Mouse (Mus musculus) frontal cortex, postnatal 14 days (tissue): ENCODE measurements at regions not wholly inside any gene's neighbourhood (a gene's known extent, or its start where the extent isn't known, plus 50 kb on each side); places are given as distances from the start of the nearest gene placed in this dataset.

Experiments
- DNase-seq, 2 experiments: peaks; one replicate each; pipeline ENCODE4 v3.0.0; 2022; ENCODE audit warnings: low spot score in 2 of 2

DNA sequence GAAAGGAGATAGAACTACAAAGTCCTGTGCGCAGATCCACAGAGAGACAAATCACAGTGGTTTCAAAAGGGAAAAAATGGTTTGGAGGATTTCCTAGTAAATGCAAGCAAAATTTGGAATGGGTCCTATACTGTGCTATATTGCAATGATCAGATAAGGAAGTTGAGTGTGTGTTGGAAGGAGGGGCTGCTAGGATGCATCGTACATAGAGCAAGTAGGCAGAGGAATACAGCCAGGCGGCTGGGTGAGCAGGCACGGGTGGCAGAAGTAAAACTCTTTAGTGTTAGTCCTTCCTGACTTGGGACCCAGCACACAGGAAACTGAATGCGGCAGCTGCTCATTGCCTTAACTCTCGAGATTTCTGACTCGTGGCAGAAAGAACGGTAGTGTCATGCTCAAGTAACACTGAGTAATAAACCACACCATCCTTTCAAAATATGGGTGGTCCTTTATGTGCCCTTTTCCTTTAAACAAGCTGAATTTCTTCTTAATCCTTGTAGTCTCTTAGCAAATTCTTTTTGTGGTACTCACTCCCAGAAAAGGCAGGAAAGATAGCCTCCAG is 87.0 kb upstream of the Itprid2 start:
- no peak for DNase-seq

DNA sequence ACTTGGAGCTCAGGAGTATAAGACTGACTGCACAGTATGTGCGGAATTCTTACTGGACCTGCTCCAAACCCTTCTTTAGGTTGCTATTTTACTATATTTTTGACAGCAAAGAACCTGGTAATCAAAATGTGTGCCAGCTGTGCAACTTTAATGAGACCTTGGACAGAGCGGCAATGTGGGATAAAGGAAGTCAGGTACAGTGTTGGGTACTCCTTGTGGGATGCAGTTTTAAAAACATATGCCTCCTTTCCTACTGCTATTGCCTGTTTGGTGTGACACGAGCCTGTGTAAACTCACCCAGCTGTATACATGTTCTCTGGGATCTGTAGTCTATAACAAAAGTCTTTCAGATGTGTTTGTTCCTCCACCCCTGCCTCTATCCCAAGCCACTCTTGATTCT is 85.4 kb upstream of the Itprid2 start:
- DNase-seq = no peak

DNA sequence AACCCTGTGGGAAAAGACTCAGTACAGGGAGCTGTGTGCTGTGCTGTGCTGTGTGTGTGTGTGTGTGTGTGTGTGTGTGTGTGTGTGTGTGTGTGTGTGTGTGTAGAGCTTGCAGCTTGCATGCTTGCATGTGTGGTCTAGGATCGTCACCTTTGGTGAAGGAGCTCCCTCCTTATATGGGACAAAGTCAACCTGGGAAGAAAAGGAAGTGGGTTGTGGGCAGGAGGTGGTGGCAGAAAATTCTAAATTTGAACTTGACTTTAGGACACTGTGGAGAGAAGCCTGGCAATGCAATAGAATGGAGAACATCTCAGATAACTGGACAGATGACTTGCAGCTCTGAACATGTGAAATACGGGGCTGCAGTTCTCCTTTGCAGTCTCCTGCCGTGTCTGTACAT is 84.7 kb upstream of the Itprid2 start:
- no peak for DNase-seq

DNA sequence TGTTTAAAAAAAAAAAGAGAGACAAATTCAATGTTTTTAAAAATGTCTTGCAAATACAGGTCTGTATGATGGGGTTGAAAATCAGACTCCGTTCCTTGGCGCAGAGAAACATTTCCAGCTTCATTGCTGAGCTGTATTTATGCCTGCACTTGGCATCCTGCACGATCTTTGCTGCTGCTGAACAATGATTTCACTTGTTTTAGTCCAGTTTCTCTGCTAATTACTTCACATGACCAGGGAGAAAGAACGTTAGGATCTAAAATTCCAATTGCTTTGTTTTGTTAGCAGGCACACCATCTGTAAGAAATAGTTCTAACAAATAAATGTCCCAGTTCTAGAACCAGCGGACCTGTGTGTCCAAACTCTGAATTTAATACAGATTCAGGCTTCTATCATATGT is 82.7 kb upstream of the Itprid2 start:
- DNase-seq = no peak

DNA sequence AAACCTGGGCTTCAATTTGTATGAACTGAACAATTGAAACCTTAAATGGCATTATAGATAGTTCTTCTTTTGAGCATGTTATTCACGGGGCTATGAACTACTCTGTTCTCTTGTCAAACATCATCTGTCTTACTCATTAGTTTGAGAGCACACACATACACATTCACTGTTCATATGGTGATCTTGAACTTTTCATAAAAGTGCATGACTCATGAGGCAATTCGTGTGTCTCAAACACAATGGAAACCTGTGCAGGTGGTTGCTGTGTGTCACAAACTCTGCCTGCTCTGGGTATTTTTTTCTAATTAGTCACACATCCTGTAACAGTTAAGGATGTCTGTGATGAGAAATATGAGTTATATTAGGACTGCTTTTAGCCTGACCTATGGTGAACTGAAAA is 79.8 kb upstream of the Itprid2 start:
- no peak for DNase-seq

GRCm38 (mm10) chr2:79557361-79557760 is 77.8 kb upstream of the Itprid2 start:
- DNase-seq = no peak

DNA sequence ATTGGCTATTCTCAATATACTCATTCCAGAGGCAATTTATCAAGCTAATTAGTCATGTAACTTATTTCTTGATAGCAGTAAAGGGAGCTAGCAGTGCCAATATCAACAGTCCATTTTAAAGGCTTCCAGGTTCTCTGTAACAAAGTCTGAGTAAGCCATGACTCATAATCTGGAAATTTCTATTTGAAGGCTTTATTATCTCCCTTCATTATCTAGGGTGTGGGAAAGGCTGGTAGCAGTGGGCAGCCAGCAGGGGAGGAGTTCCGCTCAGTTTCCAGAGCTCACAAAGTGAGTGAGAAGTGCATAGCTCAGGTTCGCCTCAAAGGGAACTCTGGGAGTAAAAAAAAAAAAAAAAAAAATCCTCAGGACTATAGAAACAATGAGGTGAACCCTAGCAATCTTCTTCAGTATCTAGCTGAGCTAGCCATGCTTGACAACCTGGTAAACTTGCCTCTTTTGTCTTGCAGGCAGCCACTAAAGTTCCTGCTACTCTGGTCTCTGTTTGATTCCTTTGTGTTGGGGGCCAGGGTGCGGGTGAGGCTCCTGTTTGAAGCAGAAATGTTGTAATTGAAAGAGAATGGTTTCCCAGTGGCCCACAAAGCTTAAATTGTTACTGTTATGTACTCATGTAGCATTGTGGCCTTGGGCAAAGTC is 68.7 kb upstream of the Itprid2 start:
- no peak for DNase-seq

DNA sequence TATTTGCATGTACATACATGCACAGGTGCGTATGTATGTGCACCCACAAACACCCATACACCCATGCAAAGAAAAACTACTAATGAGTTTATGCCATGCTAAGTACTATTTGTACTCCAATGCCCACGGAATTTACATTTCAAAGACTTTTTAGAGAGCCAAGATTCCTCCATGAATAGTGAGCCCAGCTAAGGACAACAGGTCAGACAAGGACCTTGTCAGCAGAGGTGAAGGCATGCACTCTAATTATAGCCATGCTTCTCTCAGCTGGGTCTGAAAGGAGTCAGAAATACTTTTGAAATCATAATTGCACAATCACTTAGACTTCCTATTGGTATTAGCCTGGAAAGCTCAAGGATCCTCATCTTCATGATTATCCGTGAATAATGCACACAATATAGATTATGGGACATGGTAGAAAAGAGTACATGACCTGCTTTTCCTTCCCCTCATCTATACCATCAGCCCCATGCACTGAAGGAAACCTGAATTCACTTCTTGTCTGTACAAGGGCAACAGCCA is 67.7 kb upstream of the Itprid2 start:
- no peak for DNase-seq

DNA sequence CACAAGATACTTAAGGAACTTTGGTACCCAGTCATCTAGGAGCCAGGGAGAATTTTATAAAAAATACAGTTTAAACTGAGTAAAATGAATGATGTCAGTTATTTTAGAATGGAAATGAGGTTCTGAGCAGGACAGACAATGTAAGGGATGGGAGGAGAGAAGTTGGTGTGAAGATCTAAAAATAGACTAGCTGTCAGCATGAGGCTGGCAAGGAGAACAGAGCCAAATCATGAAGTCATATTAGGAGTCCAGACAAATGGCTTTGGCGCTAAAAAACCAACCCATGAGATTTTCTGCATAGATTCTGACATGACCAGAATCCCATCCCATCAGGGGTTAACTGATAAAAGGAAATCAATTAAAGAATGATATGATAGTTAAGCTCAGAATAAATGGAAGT is 65.5 kb upstream of the Itprid2 start:
- DNase-seq = no peak

- DNase-seq = no peak
Measured at GRCm38 (mm10) chr2:79571910-79572309, 63.2 kb upstream of the Itprid2 start.

GRCm38 (mm10) chr2:79575074-79575473 is 60.1 kb upstream of the Itprid2 start:
- DNase-seq = no peak

DNA sequence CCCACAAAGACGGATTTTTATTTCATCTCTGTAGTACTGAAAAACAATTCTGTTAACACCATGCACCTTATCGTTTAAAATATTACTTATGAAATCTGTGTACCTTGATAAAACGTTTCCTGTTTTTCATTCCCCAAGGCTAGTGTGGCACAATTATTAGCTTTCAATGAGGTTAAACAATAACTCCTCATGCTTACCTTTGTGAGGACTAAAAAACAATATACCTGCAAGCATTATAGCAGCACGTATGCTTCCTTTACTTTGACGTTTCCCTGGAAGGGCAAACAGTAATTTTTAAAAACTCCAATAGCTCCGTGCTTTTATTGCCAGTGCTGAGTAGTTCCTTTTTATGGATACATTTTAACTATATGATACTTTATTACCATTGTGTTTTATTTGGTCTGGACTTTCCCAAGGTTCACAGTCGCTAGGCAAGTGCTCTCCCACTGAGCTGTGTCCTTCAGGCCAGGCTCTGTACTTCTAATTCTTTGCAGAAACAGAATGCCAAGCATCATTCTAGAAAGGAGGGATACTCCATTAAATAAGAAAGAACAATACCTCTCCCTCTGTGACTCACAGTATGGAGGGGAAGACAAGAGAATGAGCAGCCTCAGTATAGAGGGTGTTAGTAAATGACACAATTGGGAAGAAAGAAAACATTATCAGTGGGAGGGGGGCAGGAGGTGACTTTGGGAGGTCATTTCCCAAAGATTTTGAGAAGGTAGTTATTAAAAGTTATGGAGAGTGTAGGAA is 50.0 kb upstream of the Itprid2 start:
- no peak for DNase-seq
